Mouse (Mus musculus): ENCODE data around the gene Med29. TPM values are rescaled to one million over a fixed set of nuclear protein-coding genes. Genes with fewer than 3 reads are reported as not detected.
A peak's percentile ranks its signal among the peaks of the same experiment; 100 is the strongest.

Med29 gene
- 54.5 and 68.8 TPM in 2 replicates for polyA plus RNA-seq (2014; fragmentation: Nextera tagmentation; extraction: Ambion mirVana)

DNA sequence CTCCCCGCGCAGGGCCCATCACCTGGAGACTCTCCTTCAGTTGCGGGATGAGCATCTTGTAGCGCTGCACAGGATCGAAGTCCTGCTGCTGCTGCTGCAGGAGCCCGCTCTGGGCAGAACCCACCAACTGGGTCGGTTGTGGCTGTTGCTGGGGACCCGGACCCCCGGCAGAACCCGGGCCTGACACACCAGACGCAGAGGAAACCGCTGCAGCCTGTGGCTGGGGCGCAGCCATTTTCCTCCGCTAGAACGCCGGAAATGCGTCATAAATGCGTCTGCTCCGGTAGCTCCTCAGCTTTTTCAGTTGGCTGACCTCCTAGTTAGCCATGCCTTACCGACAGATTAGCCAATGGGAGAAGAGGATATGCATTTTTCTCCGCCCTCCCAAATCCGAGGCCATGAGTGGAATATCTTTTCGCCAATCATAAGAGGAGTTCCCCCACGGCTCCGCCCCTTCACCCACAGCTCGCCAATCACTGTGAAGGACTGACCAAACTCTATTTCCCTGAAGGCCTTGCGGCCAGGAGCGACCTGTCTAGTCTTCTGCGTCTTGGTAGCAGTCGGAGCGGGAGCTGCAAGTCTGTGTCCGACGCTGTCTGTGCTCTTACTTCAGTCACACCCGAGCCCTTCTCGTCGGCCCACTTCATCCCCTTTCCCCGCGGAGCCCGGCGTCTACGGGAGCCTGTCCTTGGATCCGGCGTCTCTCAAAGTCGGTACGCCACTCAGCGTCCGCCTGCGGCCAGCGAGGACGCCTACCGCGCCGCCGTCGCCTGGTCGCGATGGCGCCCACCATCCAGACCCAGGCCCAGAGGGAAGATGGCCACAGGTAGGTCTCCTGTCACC, at the start of gene Med29, which contains the start of gene Paf1:
Med29 (minus strand) TSS at position 280 of the 843 bp plus-strand sequence.
Paf1 (plus strand) TSS at position 523 of the 843 bp plus-strand sequence.
- Histone ChIP-seq H3K9ac (ENCODE audit: low read depth, low read length) (peak within 1 kb of the TSS; percentile 86), H3K4me3 (ENCODE audit: low read length) (peak within 1 kb of the TSS; percentile 92), H3K4me1 (ENCODE audit: control insufficient read depth, insufficient read depth, low read length) (peaks cover 10% of the 10 kb centered on the region; the same call in 1 of the 2 replicates), H3K27me3 (ENCODE audit: control insufficient read depth, insufficient read depth, low read length) (no peaks in the 10 kb centered on the region), H3K9me3 (ENCODE audit: control insufficient read depth, low read length) (no peaks in the 10 kb centered on the region), H3K27ac (ENCODE audit: low read depth, low read length) (peak within 1 kb of the TSS; percentile 65; the same call in 1 of the 2 replicates), H3K4me2 (replicated peaks; ENCODE audit: low read depth, low read length) (peak within 1 kb of the TSS; percentile 90), H3K36me3 (ENCODE audit: control insufficient read depth, insufficient read depth, low read length) (peaks cover 50% of the 10 kb centered on the region)
- under 1% methylated on average over 58 of the region's 58 CpGs for WGBS
- ATAC-seq (ENCODE audit: low FRiP score, low TSS enrichment) = peak; percentile 98

DNA sequence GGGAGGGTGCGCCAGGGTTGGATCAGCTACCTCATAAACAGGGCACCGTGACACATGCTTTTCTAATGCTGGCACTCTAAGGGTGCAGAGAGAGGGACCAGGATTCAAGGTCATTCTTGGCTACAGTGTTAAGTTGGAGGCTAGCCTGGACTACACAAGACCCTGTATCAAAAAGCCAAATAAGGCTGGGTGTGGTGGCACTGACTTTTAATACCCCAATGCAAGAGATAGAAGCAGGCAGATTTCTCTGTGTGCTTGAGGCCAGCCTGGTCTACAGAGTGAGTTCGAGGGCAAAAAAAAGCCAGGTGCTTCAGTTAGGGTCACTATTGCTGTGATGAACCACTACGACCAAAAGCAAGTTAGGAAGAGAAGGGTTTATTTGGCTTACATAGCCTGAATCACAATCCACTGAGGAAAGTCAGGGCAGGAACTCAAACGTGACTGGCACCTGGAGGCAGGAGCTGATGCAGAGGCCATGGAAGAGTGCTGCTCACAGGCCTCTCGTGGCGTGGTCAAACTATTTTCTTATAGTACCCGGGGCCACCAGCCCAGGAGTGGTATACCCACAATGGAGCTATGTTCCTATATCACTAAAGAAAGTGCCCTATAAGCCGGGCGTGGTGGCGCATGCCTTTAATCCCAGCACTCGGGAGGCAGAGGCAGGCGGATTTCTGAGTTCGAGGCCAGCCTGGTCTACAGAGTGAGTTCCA, 49.4 kb upstream of the Med29 start:
- Histone ChIP-seq H3K4me3 (ENCODE audit: low read length) (no peak overlapping the region), H3K27me3 (ENCODE audit: control insufficient read depth, insufficient read depth, low read length) (no peaks in the 10 kb centered on the region), H3K4me2 (replicated peaks; ENCODE audit: low read depth, low read length) (no peak overlapping the region), H3K9me3 (ENCODE audit: control insufficient read depth, low read length) (no peaks in the 10 kb centered on the region), H3K9ac (ENCODE audit: low read depth, low read length) (no peak overlapping the region), H3K27ac (ENCODE audit: low read depth, low read length) (no peak overlapping the region), H3K36me3 (ENCODE audit: control insufficient read depth, insufficient read depth, low read length) (no peaks in the 10 kb centered on the region), H3K4me1 (ENCODE audit: control insufficient read depth, insufficient read depth, low read length) (0 out of 2 replicates have a peak, but pooled peaks cover 3% of the 10 kb centered on the region)
- WGBS = 84% methylated on average over 13 of the region's 14 CpGs
- ATAC-seq (ENCODE audit: low FRiP score, low TSS enrichment) = no peak

DNA sequence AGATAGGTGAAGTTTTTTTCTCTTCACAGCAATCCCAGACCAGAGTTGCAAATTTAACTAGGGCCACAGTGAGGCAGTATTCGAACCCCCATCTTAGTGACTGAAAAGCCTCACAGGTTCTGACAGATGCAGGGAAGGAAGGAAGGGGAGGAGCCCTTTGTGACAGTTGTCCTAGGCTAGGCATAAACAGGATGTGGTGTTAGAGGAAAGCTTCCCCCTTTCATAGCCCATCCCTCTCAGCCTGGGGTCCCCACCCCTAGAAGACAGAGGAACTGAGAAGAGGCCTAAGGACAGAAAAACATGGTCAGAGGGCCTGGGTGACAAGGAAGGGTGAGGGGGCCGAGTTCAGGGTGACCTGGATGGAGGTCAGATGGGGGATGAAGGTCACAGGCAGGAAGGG, 48.2 kb upstream of the Med29 start:
- no peaks in the 10 kb centered on the region for H3K27me3 ChIP-seq (ENCODE audit: control insufficient read depth, insufficient read depth, low read length)
- 0 out of 2 replicates have a peak, but pooled peaks cover 3% of the 10 kb centered on the region for H3K4me1 ChIP-seq (ENCODE audit: control insufficient read depth, insufficient read depth, low read length)
- 63% methylated on average over 2 of the region's 2 CpGs for WGBS
- no peak overlapping the region for H3K27ac ChIP-seq (ENCODE audit: low read depth, low read length)
- no peak overlapping the region for H3K9ac ChIP-seq (ENCODE audit: low read depth, low read length)
- no peaks in the 10 kb centered on the region for H3K36me3 ChIP-seq (ENCODE audit: control insufficient read depth, insufficient read depth, low read length)
- no peak for ATAC-seq (ENCODE audit: low FRiP score, low TSS enrichment)
- no peak overlapping the region for H3K4me2 ChIP-seq (replicated peaks; ENCODE audit: low read depth, low read length)
- H3K9me3 ChIP-seq (ENCODE audit: control insufficient read depth, low read length) = no peaks in the 10 kb centered on the region
- no peak overlapping the region for H3K4me3 ChIP-seq (ENCODE audit: low read length)

GRCm38 (mm10) chr7:28438771-28439170, 46.3 kb upstream of the Med29 start:
- H3K4me3 ChIP-seq (ENCODE audit: low read length) = no peak overlapping the region

GRCm38 (mm10) chr7:28437964-28438363, 45.5 kb upstream of the Med29 start:
- ATAC-seq (ENCODE audit: low FRiP score, low TSS enrichment) = no peak
- Histone ChIP-seq H3K9me3 (ENCODE audit: control insufficient read depth, low read length) (no peaks in the 10 kb centered on the region), H3K27ac (ENCODE audit: low read depth, low read length) (no peak overlapping the region), H3K4me3 (ENCODE audit: low read length) (no peak overlapping the region), H3K4me1 (ENCODE audit: control insufficient read depth, insufficient read depth, low read length) (0 out of 2 replicates have a peak, but pooled peaks cover 15% of the 10 kb centered on the region), H3K4me2 (replicated peaks; ENCODE audit: low read depth, low read length) (no peak overlapping the region), H3K9ac (ENCODE audit: low read depth, low read length) (no peak overlapping the region), H3K36me3 (ENCODE audit: control insufficient read depth, insufficient read depth, low read length) (peaks cover 6% of the 10 kb centered on the region; the same call in 1 of the 2 replicates), H3K27me3 (ENCODE audit: control insufficient read depth, insufficient read depth, low read length) (no peaks in the 10 kb centered on the region)

More at GRCm38 (mm10) chr7:28438771-28439170, 46.3 kb upstream of the Med29 start:
- Histone ChIP-seq H3K4me1 (ENCODE audit: control insufficient read depth, insufficient read depth, low read length) (0 out of 2 replicates have a peak, but pooled peaks cover 11% of the 10 kb centered on the region), H3K9me3 (ENCODE audit: control insufficient read depth, low read length) (no peaks in the 10 kb centered on the region), H3K9ac (ENCODE audit: low read depth, low read length) (no peak overlapping the region), H3K4me2 (replicated peaks; ENCODE audit: low read depth, low read length) (no peak overlapping the region), H3K27me3 (ENCODE audit: control insufficient read depth, insufficient read depth, low read length) (no peaks in the 10 kb centered on the region), H3K36me3 (ENCODE audit: control insufficient read depth, insufficient read depth, low read length) (no peaks in the 10 kb centered on the region; the same call in 1 of the 2 replicates), H3K27ac (ENCODE audit: low read depth, low read length) (no peak overlapping the region)
- ATAC-seq (ENCODE audit: low FRiP score, low TSS enrichment) = no peak
- WGBS = 85% methylated on average over 2 of the region's 2 CpGs

DNA sequence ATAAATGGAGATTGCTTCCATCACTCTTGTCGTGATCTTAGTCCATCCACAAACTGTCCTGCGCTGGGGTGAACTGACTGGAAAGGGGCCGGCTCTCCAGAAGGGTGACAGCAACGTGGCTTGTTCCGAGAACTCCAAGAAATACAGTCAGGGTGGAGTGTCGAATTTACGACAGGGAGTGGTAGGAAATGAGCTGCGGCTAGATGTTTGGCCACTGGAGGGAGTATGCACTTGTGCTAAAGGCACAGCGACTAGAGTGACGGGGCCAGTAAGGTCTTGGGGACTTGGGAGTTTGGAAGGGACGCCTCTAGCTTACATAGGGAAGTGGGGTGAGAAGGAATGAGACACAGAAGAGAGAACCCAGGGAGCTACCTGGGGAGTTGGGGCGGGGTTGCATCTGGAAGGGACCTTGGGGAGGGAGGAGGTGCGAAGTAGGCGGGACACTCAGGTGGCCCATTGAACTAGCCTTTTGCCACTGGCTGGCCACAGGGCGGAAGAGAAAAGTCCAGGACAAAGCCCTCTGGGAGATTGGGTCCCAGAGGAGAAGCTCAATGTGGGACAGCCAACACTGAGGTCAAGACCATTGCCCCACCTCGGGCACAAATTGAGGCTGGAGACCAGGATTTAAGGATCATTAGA, 44.5 kb upstream of the Med29 start, which contains the start of gene Gmfg:
Gmfg (plus strand) TSS at position 516 of the 639 bp plus-strand sequence.
- Histone ChIP-seq H3K9me3 (ENCODE audit: control insufficient read depth, low read length) (no peaks in the 10 kb centered on the region), H3K4me1 (ENCODE audit: control insufficient read depth, insufficient read depth, low read length) (0 out of 2 replicates have a peak, but pooled peaks cover 15% of the 10 kb centered on the region), H3K27me3 (ENCODE audit: control insufficient read depth, insufficient read depth, low read length) (no peaks in the 10 kb centered on the region), H3K4me2 (replicated peaks; ENCODE audit: low read depth, low read length) (peak within 1 kb of the TSS; percentile 63), H3K9ac (ENCODE audit: low read depth, low read length) (peak within 1 kb of the TSS; percentile 60), H3K4me3 (ENCODE audit: low read length) (peak within 1 kb of the TSS; percentile 93), H3K27ac (ENCODE audit: low read depth, low read length) (peak within 1 kb of the TSS; percentile 61), H3K36me3 (ENCODE audit: control insufficient read depth, insufficient read depth, low read length) (peaks cover 10% of the 10 kb centered on the region; the same call in 1 of the 2 replicates)
- peak; percentile 43 for ATAC-seq (ENCODE audit: low FRiP score, low TSS enrichment)
- under 1% methylated on average over 16 of the region's 16 CpGs for WGBS

DNA sequence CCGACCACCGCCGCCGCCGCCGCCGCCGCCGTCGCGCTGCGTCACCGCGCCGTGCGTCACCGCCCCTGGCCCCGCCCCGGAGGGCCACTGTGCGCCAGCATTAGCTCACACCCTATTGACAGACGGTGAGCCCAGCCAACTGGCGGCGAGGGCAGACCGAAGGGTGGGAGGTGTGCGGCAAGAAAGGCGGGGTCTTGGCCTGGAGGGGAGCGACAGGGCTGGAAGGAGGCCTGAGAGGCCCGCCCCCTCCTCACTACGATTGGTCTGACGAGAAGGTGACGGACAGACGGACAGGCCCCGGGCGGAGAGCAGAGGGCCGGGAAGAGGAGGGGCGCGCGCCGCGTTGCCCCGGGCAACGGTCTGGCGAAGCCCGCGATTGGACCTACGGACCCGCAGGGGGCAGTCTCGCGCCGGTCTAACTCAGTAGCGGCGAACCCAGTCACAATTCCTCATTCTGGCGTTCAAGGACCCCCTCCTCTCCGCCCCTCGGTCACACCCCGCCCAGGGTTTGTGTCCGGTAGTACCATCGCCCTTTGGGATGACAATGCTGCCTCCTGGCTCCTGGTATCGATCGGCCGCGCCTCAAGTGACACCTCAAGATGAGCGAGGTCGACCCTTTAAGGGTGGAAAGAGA, 43.9 kb upstream of the Med29 start:
- Histone ChIP-seq H3K36me3 (ENCODE audit: control insufficient read depth, insufficient read depth, low read length) (peaks cover 14% of the 10 kb centered on the region; the same call in 1 of the 2 replicates), H3K4me1 (ENCODE audit: control insufficient read depth, insufficient read depth, low read length) (0 out of 2 replicates have a peak, but pooled peaks cover 15% of the 10 kb centered on the region), H3K9ac (ENCODE audit: low read depth, low read length) (peak overlapping the region; percentile 93), H3K9me3 (ENCODE audit: control insufficient read depth, low read length) (no peaks in the 10 kb centered on the region), H3K4me2 (replicated peaks; ENCODE audit: low read depth, low read length) (peak overlapping the region; percentile 63), H3K27ac (ENCODE audit: low read depth, low read length) (peak overlapping the region; percentile 61), H3K27me3 (ENCODE audit: control insufficient read depth, insufficient read depth, low read length) (no peaks in the 10 kb centered on the region), H3K4me3 (ENCODE audit: low read length) (peak overlapping the region; percentile 93)
- peak; percentile 98 for ATAC-seq (ENCODE audit: low FRiP score, low TSS enrichment)
- under 1% methylated on average over 57 of the region's 64 CpGs for WGBS

DNA sequence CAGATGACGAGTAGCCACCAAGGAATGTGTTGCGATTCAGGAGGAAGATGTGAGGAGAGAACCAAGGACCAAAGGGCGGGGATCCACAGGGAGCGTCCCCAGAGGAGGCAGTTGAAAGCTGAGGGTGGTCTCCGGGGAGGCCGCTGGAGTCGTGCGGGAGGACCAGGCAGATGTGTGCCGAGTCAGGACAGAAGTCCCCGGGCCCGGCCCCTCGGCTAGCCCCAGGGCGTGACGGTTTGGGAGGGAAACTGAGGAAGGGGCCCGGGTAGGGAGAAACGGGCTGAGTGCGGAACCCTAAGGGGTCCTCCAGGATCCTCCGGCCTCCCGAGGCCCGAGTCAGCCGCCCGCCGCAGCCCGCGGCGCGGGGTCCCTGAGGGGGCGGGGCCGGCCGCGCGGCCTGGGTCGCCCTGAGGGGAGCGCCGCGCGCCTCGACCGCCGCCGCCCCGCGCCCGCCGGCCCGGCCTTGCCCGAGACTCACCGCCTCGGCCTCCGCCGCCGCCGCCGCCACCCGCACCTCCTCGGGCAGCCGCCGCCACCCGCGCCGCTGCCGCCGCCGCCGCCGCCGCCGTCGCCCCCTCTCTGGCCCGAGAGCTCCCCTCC, 43.3 kb upstream of the Med29 start:
- Histone ChIP-seq H3K4me1 (ENCODE audit: control insufficient read depth, insufficient read depth, low read length) (0 out of 2 replicates have a peak, but pooled peaks cover 15% of the 10 kb centered on the region), H3K9me3 (ENCODE audit: control insufficient read depth, low read length) (no peaks in the 10 kb centered on the region), H3K36me3 (ENCODE audit: control insufficient read depth, insufficient read depth, low read length) (peaks cover 15% of the 10 kb centered on the region; the same call in 1 of the 2 replicates), H3K27ac (ENCODE audit: low read depth, low read length) (no peak overlapping the region), H3K4me2 (replicated peaks; ENCODE audit: low read depth, low read length) (peak overlapping the region; percentile 77), H3K27me3 (ENCODE audit: control insufficient read depth, insufficient read depth, low read length) (no peaks in the 10 kb centered on the region), H3K4me3 (ENCODE audit: low read length) (peak overlapping the region; percentile 93), H3K9ac (ENCODE audit: low read depth, low read length) (peak overlapping the region; percentile 93)
- under 1% methylated on average over 21 of the region's 70 CpGs for WGBS
- ATAC-seq (ENCODE audit: low FRiP score, low TSS enrichment) = peak; percentile 25

Measured in kidney, embryonic 14.5 days (tissue).